Mouse (Mus musculus) embryo, embryonic 11.5 days (tissue): ENCODE measurements at regions not wholly inside any gene's neighbourhood (a gene's known extent, or its start where the extent isn't known, plus 50 kb on each side); places are given as distances from the start of the nearest gene placed in this dataset.
"Not testable (repeated sequence)": the region's sequence is repeated elsewhere in the genome, so short reads cannot be mapped to it uniquely, and the experiment has no call there.

Experiments used
- DNase-seq: peaks from one replicate; pipeline ENCODE4 v3.0.0-alpha.2; 2012; ENCODE audit warnings: low read depth, low spot score

DNA sequence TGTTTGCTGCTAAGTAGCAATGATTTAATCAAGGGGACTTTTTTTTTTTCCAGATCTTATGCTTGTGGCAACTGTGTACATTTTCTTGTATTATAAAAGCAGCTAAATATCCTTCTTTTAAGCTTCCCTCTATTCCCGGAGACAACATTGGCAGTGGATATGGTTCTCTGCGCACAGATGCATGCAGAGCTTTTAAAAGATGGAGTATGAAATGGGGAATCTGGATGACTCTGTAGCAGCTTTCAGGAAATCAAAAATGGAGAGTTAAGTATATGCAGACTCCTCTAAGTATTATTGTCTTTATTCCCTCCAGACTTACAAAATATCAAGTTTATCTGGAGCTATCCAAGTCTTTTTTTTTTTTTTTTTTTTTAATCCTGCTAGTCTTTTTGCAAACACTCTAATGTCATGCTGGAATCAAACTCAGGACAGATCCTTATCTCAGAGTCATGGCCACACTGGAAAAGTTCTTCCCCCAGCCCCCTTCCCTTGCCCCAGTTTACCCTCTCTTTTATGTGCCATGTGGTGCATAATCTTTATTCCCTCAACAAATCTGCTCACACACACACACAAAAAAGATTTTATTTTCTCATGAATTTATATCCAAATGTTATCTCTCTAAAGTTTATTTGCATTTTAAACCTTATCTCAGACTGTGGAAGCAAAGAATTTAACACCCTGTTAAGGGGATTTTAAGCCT is 1080.3 kb upstream of the Cdh6 start:
- no peak for DNase-seq

GRCm38 (mm10) chr15:14251773-14252172 is 1078.3 kb upstream of the Cdh6 start:
- DNase-seq: no peak

- DNase-seq: no peak
Observed at GRCm38 (mm10) chr15:14215236-14215635, 1041.8 kb upstream of the Cdh6 start.

DNA sequence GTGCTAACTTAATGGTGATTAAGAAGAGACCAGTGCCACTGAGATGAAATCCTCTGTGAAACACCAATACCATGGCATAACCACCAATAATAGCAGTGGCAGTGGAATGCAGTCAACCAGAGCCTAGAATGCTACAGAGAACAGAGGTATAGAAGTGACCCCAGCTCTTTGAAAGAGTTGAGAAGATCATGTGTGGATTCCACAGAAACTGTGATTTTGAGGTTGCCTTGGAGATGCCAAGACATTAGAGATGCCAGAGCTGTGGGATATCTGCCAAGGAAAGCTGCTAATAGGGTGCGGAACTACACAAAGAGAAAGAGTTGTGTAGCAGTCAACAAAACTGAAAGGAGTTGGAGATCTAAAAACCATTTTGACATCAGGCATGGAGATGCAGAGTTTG is 1041.3 kb upstream of the Cdh6 start:
- no peak for DNase-seq

- no peak for DNase-seq
Observed at GRCm38 (mm10) chr15:14177523-14177922, 1004.0 kb upstream of the Cdh6 start.

DNA sequence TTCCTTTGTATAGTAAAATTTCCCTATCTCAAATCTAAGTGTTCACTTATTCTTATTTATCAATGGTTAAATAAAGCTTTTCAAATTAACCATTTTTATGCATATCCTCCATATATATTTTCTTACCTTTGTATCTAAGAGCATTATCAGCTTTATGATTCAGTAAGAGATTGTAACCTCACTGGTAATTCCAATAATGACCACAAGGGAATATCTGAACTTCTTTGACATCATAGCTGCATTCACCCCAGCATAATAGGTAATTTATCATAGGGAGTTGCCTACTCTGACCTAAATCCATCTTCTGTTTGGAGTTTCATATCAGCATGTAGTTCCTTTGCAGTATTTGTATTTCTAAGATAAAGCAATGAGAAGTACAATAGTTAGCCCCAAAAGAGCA is 963.9 kb upstream of the Cdh6 start:
- DNase-seq: no peak

DNA sequence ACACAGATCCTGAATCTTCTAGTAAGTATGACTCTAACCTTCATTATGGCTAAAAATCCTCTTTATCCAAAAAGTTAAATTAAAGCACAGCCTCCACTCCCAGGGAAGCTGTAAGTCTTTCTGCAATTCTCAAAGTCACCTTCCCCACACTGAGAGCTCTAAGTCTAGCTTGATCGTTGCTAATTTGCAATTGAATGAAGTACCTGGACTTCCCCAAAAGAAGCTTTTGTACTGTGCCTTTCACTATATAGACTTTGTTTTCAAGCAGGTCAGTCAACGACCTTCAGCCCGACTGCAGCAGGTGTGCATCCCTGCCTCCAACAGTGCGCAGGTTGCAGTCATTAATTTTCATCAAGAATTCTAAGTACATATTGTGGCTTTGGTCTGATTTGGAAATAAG is 950.4 kb upstream of the Cdh6 start:
- no peak for DNase-seq

- not testable (repeated sequence) for DNase-seq
Observed at GRCm38 (mm10) chr15:14118321-14118720, 944.8 kb upstream of the Cdh6 start.

DNA sequence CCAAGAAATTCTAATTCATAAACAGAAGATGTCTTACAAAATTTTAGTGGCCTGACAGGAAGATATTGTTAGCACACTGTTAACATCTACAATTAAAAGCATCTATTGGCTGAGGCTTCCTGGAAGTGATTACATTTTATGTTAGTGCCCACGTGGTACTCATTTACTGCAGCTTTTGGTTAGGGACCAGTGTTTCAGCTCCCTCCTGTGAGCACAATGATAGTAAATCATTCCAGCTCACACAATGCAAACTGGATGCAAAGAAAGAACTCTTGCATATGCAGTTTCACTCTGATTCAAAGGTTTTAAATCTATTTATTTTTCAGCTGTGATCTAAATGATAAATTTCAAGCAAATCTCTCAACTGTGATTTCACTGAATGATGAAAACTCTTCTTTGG is 928.3 kb upstream of the Cdh6 start:
- peak; percentile 4 for DNase-seq

DNA sequence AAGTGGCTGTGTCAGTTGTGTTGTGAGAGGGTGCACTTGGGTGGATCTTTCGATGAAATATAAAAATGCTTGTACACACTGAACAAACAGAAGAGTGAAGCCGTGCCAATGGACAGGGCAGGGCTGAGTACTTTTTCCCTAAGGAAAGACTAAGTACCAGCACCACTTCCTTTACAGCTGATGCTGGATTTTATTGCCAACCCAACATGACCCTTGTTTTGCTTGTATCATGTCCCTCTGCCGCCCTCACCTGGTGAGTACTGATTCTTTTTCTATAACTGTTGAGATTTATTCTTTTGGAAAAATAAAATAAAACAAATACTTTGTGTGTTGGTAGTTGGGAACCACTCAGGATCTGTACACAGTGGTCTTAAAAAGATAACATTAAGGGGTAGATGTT is 878.4 kb upstream of the Cdh6 start:
- peak; percentile 2 for DNase-seq
